12 mouse cellular contexts compared by ENCODE assay signal in genomic region chr17:24638214-24638613, GRCm38 (mm10). TPM values are rescaled to one million over a fixed set of nuclear protein-coding genes. Genes with fewer than 3 reads are reported as not detected.
DNase-seq lines count a peak whose midpoint lies in the region; ATAC-seq and TF ChIP-seq lines count a peak whose summit lies in the region.
"Had no signal": no experiment of that assay in that cellular context is flagged by ENCODE, and none has a peak within 500 bp of the region (broad histone marks: within the 10 kb centered on the region; RNA-seq: fewer than 3 reads in every experiment).

No protein-coding gene starts in this region.

- no peak overlapping the region for H3K4me2 ChIP-seq in hindbrain, postnatal 0 days (ENCODE audit: low read depth, low read length)
- no peak overlapping the region for H3K4me2 ChIP-seq in embryonic facial prominence, embryonic 13.5 days
- H3K4me2 ChIP-seq in intestine, embryonic 16.5 days (ENCODE audit: low read depth, low read length): no peak overlapping the region

- no peak for ATAC-seq in hindbrain, postnatal 0 days
- ATAC-seq in embryonic facial prominence, embryonic 13.5 days (ENCODE audit: insufficient number of reproducible peaks, insufficient read depth, low FRiP score, low TSS enrichment, low read depth): no peak
- ATAC-seq in intestine, embryonic 16.5 days: no peak

- no peak overlapping the region for H3K4me3 ChIP-seq in hindbrain, embryonic 10.5 days
- no peak overlapping the region for H3K4me3 ChIP-seq in hindbrain, postnatal 0 days (ENCODE audit: low read length)
- H3K4me3 ChIP-seq in embryonic facial prominence, embryonic 13.5 days: no peak overlapping the region
- no peak overlapping the region for H3K4me3 ChIP-seq in intestine, embryonic 16.5 days (ENCODE audit: low read length)
- H3K4me3 ChIP-seq: myocyte had no signal

- no peaks in the 10 kb centered on the region for H3K9me3 ChIP-seq in hindbrain, embryonic 10.5 days
- no peaks in the 10 kb centered on the region for H3K9me3 ChIP-seq in hindbrain, postnatal 0 days (ENCODE audit: low read length)
- no peaks in the 10 kb centered on the region for H3K9me3 ChIP-seq in embryonic facial prominence, embryonic 13.5 days
- no peaks in the 10 kb centered on the region for H3K9me3 ChIP-seq in intestine, embryonic 16.5 days (ENCODE audit: control insufficient read depth, low read length)

- peaks cover 37% of the 10 kb centered on the region for H3K36me3 ChIP-seq in hindbrain, embryonic 10.5 days
- 0 out of 2 replicates have a peak, but pooled peaks cover 16% of the 10 kb centered on the region for H3K36me3 ChIP-seq in hindbrain, postnatal 0 days (ENCODE audit: insufficient read depth, low read length)
- H3K36me3 ChIP-seq in embryonic facial prominence, embryonic 13.5 days: peaks cover 50% of the 10 kb centered on the region
- no peaks in the 10 kb centered on the region for H3K36me3 ChIP-seq in intestine, embryonic 16.5 days (ENCODE audit: control insufficient read depth, insufficient read depth, low read length)

- peak overlapping the region; percentile 72 for H3K27ac ChIP-seq in hindbrain, embryonic 10.5 days
- H3K27ac ChIP-seq in hindbrain, postnatal 0 days: no peak overlapping the region
- H3K27ac ChIP-seq in embryonic facial prominence, embryonic 13.5 days: peak overlapping the region; percentile 95
- peak overlapping the region; percentile 62 for H3K27ac ChIP-seq in intestine, embryonic 16.5 days (ENCODE audit: low read length)

- intact Hi-C loops in left cerebral cortex, postnatal 14 days (cut with DNase I): no loop called here

- H3K4me1 ChIP-seq in hindbrain, embryonic 10.5 days (replicated peaks): peaks cover 43% of the 10 kb centered on the region
- no peaks in the 10 kb centered on the region for H3K4me1 ChIP-seq in hindbrain, postnatal 0 days (ENCODE audit: insufficient read depth, low read length)
- peaks cover 33% of the 10 kb centered on the region for H3K4me1 ChIP-seq in embryonic facial prominence, embryonic 13.5 days
- peaks cover 19% of the 10 kb centered on the region; the same call in 1 of the 2 replicates for H3K4me1 ChIP-seq in intestine, embryonic 16.5 days (ENCODE audit: control insufficient read depth, insufficient read depth, low read length)

- WGBS in hindbrain, embryonic 10.5 days: 88% methylated on average over 4 of the region's 4 CpGs
- WGBS in hindbrain, postnatal 0 days: 82% methylated on average over 4 of the region's 4 CpGs
- 90% methylated on average over 4 of the region's 4 CpGs for WGBS in embryonic facial prominence, embryonic 13.5 days
- WGBS in intestine, embryonic 16.5 days: 93% methylated on average over 4 of the region's 4 CpGs

- TF ChIP-seq CTCF in hindbrain, postnatal 0 days (IDR thresholded peaks at IDR 0.05; ENCODE audit: low read depth): no peak

- DNase-seq in hindbrain, embryonic 10.5 days (ENCODE audit: low spot score): no peak
- no peak for DNase-seq in hindbrain, postnatal 0 days (ENCODE audit: low spot score)
- peak; percentile 49 for DNase-seq in lung, postnatal 10 days
- no peak for DNase-seq in layer of hippocampus, adult 18-20 months (ENCODE audit: low spot score in 2 of 2)
- no peak for DNase-seq in liver
- DNase-seq in left cerebral cortex, postnatal 14 days (ENCODE audit: low spot score in 2 of 2): no peak
- DNase-seq: cerebellum, adult 9-10 months had no signal

- no peaks in the 10 kb centered on the region for H3K27me3 ChIP-seq in hindbrain, embryonic 10.5 days (ENCODE audit: insufficient read depth, poor library complexity, severe bottlenecking)
- no peaks in the 10 kb centered on the region for H3K27me3 ChIP-seq in hindbrain, postnatal 0 days (ENCODE audit: insufficient read depth, low read length)
- no peaks in the 10 kb centered on the region for H3K27me3 ChIP-seq in embryonic facial prominence, embryonic 13.5 days
- H3K27me3 ChIP-seq in intestine, embryonic 16.5 days (replicated peaks; ENCODE audit: control insufficient read depth, insufficient read depth, low read length): no peaks in the 10 kb centered on the region

- H3K9ac ChIP-seq in hindbrain, postnatal 0 days (replicated peaks; ENCODE audit: low read length): no peak overlapping the region
- no peak overlapping the region for H3K9ac ChIP-seq in embryonic facial prominence, embryonic 13.5 days
- no peak overlapping the region for H3K9ac ChIP-seq in intestine, embryonic 16.5 days (ENCODE audit: low read depth, low read length)

RNA-seq across cellular contexts. Expression of gene Nthl1, which starts 5.7 kb away (rescaled TPM):
- polyA plus RNA-seq in hindbrain, embryonic 10.5 days (2016; fragmentation: Nextera tagmentation; extraction: Ambion mirVana): 19.9 and 27.1 TPM in 2 replicates
- 4.2 and 5.6 TPM in 2 replicates for total RNA-seq in hindbrain, postnatal 0 days (2014; rRNA removed)
- 7.2 and 7.8 TPM in 2 replicates for polyA plus RNA-seq in hindbrain, postnatal 0 days (2015; fragmentation: Nextera tagmentation; extraction: Ambion mirVana)
- 24.2 TPM in 2 replicates for polyA plus RNA-seq in embryonic facial prominence, embryonic 13.5 days (2015; fragmentation: Nextera tagmentation; extraction: Ambion mirVana)
- 17.2 and 18.1 TPM in 2 replicates for polyA plus RNA-seq in intestine, embryonic 16.5 days (2015; fragmentation: Nextera tagmentation; extraction: Ambion mirVana)
- total RNA-seq in layer of hippocampus, adult 18-20 months (2021): 1 to 10 TPM; 4.9 to 6.1 TPM
- total RNA-seq in left cerebral cortex, postnatal 14 days (2021): 1 to 10 TPM; 4.4 to 5.0 TPM

RNA-seq across cellular contexts. Expression of gene Tsc2, which starts 5.8 kb away (rescaled TPM):
- polyA plus RNA-seq in hindbrain, embryonic 10.5 days (2016; fragmentation: Nextera tagmentation; extraction: Ambion mirVana): 64.1 and 86.9 TPM in 2 replicates
- total RNA-seq in hindbrain, postnatal 0 days (2014; rRNA removed): 98.0 and 114 TPM in 2 replicates
- 45.7 and 51.2 TPM in 2 replicates for polyA plus RNA-seq in hindbrain, postnatal 0 days (2015; fragmentation: Nextera tagmentation; extraction: Ambion mirVana)
- polyA plus RNA-seq in embryonic facial prominence, embryonic 13.5 days (2015; fragmentation: Nextera tagmentation; extraction: Ambion mirVana): 60.9 and 69.9 TPM in 2 replicates
- 38.5 and 41.8 TPM in 2 replicates for polyA plus RNA-seq in intestine, embryonic 16.5 days (2015; fragmentation: Nextera tagmentation; extraction: Ambion mirVana)
- 100 to 1,000 TPM; 182 to 189 TPM for total RNA-seq in layer of hippocampus, adult 18-20 months (2021)
- total RNA-seq in left cerebral cortex, postnatal 14 days (2021): 100 to 1,000 TPM; 122 to 130 TPM

RNA-seq across cellular contexts. Expression of gene Slc9a3r2, which starts 11.9 kb away (rescaled TPM):
- polyA plus RNA-seq in hindbrain, embryonic 10.5 days (2016; fragmentation: Nextera tagmentation; extraction: Ambion mirVana): 34.2 and 39.2 TPM in 2 replicates
- 72.8 and 91.1 TPM in 2 replicates for total RNA-seq in hindbrain, postnatal 0 days (2014; rRNA removed)
- polyA plus RNA-seq in hindbrain, postnatal 0 days (2015; fragmentation: Nextera tagmentation; extraction: Ambion mirVana): 57.6 and 60.6 TPM in 2 replicates
- 50.2 and 50.4 TPM in 2 replicates for polyA plus RNA-seq in embryonic facial prominence, embryonic 13.5 days (2015; fragmentation: Nextera tagmentation; extraction: Ambion mirVana)
- polyA plus RNA-seq in intestine, embryonic 16.5 days (2015; fragmentation: Nextera tagmentation; extraction: Ambion mirVana): 37.5 and 38.6 TPM in 2 replicates
- total RNA-seq in layer of hippocampus, adult 18-20 months (2021): 10 to 100 TPM; 39.7 to 41.0 TPM
- total RNA-seq in left cerebral cortex, postnatal 14 days (2021): 10 to 100 TPM; 52.6 to 53.0 TPM

RNA-seq across cellular contexts. Expression of gene Npw, which starts 20.0 kb away (rescaled TPM):
- polyA plus RNA-seq in hindbrain, embryonic 10.5 days (2016; fragmentation: Nextera tagmentation; extraction: Ambion mirVana): not detected in 2 replicates
- total RNA-seq in hindbrain, postnatal 0 days (2014; rRNA removed): 0.78 TPM in 1 of 2 replicates, not detected in the other
- polyA plus RNA-seq in hindbrain, postnatal 0 days (2015; fragmentation: Nextera tagmentation; extraction: Ambion mirVana): 0.65 and 0.81 TPM in 2 replicates
- polyA plus RNA-seq in embryonic facial prominence, embryonic 13.5 days (2015; fragmentation: Nextera tagmentation; extraction: Ambion mirVana): 0.74 and 1.2 TPM in 2 replicates
- 0.29 TPM in 1 of 2 replicates, not detected in the other for polyA plus RNA-seq in intestine, embryonic 16.5 days (2015; fragmentation: Nextera tagmentation; extraction: Ambion mirVana)
- 1 to 10 TPM; 1.3 to 2.0 TPM for total RNA-seq in layer of hippocampus, adult 18-20 months (2021)
- 1 to 10 TPM in 1 of 2 experiments, under 1 TPM in 1; 0.95 to 1.4 TPM for total RNA-seq in left cerebral cortex, postnatal 14 days (2021)
- total RNA-seq: gastrocnemius, postnatal 4 days; megakaryocyte progenitor cell, adult 5-6 weeks had no signal
- polyA plus RNA-seq: myocyte had no signal

RNA-seq across cellular contexts. Expression of gene Zfp598, which starts 31.3 kb away (rescaled TPM):
- 26.2 and 28.6 TPM in 2 replicates for polyA plus RNA-seq in hindbrain, embryonic 10.5 days (2016; fragmentation: Nextera tagmentation; extraction: Ambion mirVana)
- 40.9 and 47.0 TPM in 2 replicates for total RNA-seq in hindbrain, postnatal 0 days (2014; rRNA removed)
- polyA plus RNA-seq in hindbrain, postnatal 0 days (2015; fragmentation: Nextera tagmentation; extraction: Ambion mirVana): 14.2 and 14.6 TPM in 2 replicates
- 21.4 and 22.1 TPM in 2 replicates for polyA plus RNA-seq in embryonic facial prominence, embryonic 13.5 days (2015; fragmentation: Nextera tagmentation; extraction: Ambion mirVana)
- polyA plus RNA-seq in intestine, embryonic 16.5 days (2015; fragmentation: Nextera tagmentation; extraction: Ambion mirVana): 11.0 and 15.4 TPM in 2 replicates
- 10 to 100 TPM; 39.6 to 42.8 TPM for total RNA-seq in layer of hippocampus, adult 18-20 months (2021)
- 10 to 100 TPM; 37.9 to 39.3 TPM for total RNA-seq in left cerebral cortex, postnatal 14 days (2021)
